20 mouse cellular contexts compared by ENCODE assay signal in the genomic region with DNA sequence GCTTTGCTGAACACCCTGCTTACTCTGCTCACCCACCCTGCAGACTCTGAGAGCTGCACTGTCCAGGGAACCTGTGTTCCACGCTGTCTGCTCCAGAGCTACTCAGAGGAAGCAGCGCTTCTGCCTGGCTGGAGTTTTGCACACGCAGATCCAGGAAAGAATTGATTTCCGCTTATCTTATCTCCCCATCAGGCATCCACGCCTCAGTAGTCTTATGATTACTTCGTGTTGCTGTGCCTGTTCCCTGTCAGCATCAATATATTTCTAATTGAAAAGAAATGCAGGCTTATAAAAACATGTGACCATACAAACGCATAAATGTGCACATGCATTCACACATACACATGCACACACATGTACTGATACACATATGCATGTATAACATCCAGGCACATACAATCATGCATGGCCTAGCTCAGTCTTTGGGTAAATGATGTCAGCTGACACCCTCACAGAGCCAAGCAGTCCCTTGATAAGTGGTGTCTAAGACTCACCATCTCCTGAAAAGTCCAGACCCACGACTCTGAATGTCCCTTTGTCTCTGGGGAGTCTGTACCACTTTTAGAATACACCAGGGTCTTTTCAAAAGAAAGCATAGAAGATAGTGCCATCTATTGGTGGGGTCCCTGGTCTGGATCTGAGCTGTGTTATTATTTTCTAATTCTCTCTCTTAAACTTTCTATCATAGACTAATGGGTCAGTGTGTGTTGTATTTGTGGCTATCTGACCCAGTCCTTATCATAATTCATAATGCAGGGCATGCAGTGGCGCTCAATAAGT. TPM values are rescaled to one million over a fixed set of nuclear protein-coding genes. Genes with fewer than 3 reads are reported as not detected.
A peak's percentile ranks its signal among the peaks of the same experiment; 100 is the strongest.
DNase-seq lines count a peak whose midpoint lies in the region; ATAC-seq lines count a peak whose summit lies in the region.
"Had no signal": no experiment of that assay in that cellular context is flagged by ENCODE, and none has a peak within 500 bp of the region (broad histone marks: within the 10 kb centered on the region; RNA-seq: fewer than 3 reads in every experiment).

No protein-coding gene starts in this region.

- H3K4me1 ChIP-seq in forebrain, embryonic 14.5 days (ENCODE audit: control insufficient read depth, insufficient read depth, low read length) = no peaks in the 10 kb centered on the region
- peaks cover 6% of the 10 kb centered on the region for H3K4me1 ChIP-seq in forebrain, embryonic 11.5 days (replicated peaks; ENCODE audit: control insufficient read depth, insufficient read depth, low read length)
- peaks cover 68% of the 10 kb centered on the region for H3K4me1 ChIP-seq in midbrain, embryonic 10.5 days
- H3K4me1 ChIP-seq in midbrain, embryonic 16.5 days (ENCODE audit: control insufficient read depth, insufficient read depth, low read length) = peaks cover 18% of the 10 kb centered on the region
- peaks cover 52% of the 10 kb centered on the region for H3K4me1 ChIP-seq in midbrain, embryonic 13.5 days (replicated peaks)
- peaks cover 6% of the 10 kb centered on the region; the same call in 1 of the 2 replicates for H3K4me1 ChIP-seq in heart, embryonic 12.5 days (replicated peaks)
- H3K4me1 ChIP-seq: stomach, embryonic 15.5 days had no signal

- H3K36me3 ChIP-seq in forebrain, embryonic 14.5 days (ENCODE audit: control insufficient read depth, insufficient read depth, low read length) = no peaks in the 10 kb centered on the region
- H3K36me3 ChIP-seq in forebrain, embryonic 11.5 days (ENCODE audit: control insufficient read depth, insufficient read depth, low read length) = no peaks in the 10 kb centered on the region
- no peaks in the 10 kb centered on the region for H3K36me3 ChIP-seq in midbrain, embryonic 10.5 days
- H3K36me3 ChIP-seq in midbrain, embryonic 16.5 days (ENCODE audit: control insufficient read depth, insufficient read depth, low read length) = no peaks in the 10 kb centered on the region
- H3K36me3 ChIP-seq in midbrain, embryonic 13.5 days = no peaks in the 10 kb centered on the region
- H3K36me3 ChIP-seq in heart, embryonic 12.5 days = no peaks in the 10 kb centered on the region
- H3K36me3 ChIP-seq: forebrain, embryonic 10.5 days; neural tube, embryonic 13.5 days; stomach, embryonic 15.5 days had no signal

- H3K9ac ChIP-seq in forebrain, embryonic 14.5 days (ENCODE audit: low read length) = no peak overlapping the region
- H3K9ac ChIP-seq in forebrain, embryonic 11.5 days (ENCODE audit: low read length) = no peak overlapping the region
- no peak overlapping the region for H3K9ac ChIP-seq in midbrain, embryonic 16.5 days (ENCODE audit: low read depth, low read length)
- no peak overlapping the region for H3K9ac ChIP-seq in midbrain, embryonic 13.5 days (replicated peaks)
- H3K9ac ChIP-seq in heart, embryonic 12.5 days = no peak overlapping the region
- H3K9ac ChIP-seq: neural tube, embryonic 13.5 days; stomach, embryonic 15.5 days had no signal

- WGBS in forebrain, embryonic 14.5 days = 77% methylated on average over 9 of the region's 9 CpGs
- 78% methylated on average over 9 of the region's 9 CpGs for WGBS in forebrain, embryonic 11.5 days
- WGBS in midbrain, embryonic 10.5 days = 73% methylated on average over 9 of the region's 9 CpGs
- WGBS in midbrain, embryonic 16.5 days = 54% methylated on average over 9 of the region's 9 CpGs
- 68% methylated on average over 9 of the region's 9 CpGs for WGBS in midbrain, embryonic 13.5 days
- WGBS in heart, embryonic 12.5 days = 58% methylated on average over 9 of the region's 9 CpGs

- H3K4me2 ChIP-seq in forebrain, embryonic 14.5 days (ENCODE audit: low read length) = no peak overlapping the region
- no peak overlapping the region for H3K4me2 ChIP-seq in forebrain, embryonic 11.5 days (ENCODE audit: low read depth, low read length, severe bottlenecking)
- no peak overlapping the region for H3K4me2 ChIP-seq in midbrain, embryonic 16.5 days (ENCODE audit: low read length)
- no peak overlapping the region for H3K4me2 ChIP-seq in midbrain, embryonic 13.5 days (replicated peaks)
- no peak overlapping the region for H3K4me2 ChIP-seq in heart, embryonic 12.5 days
- H3K4me2 ChIP-seq: liver, embryonic 11.5 days; neural tube, embryonic 13.5 days; stomach, embryonic 15.5 days had no signal

- no peak for ATAC-seq in forebrain, embryonic 14.5 days
- no peak for ATAC-seq in forebrain, embryonic 11.5 days (replicated peaks; ENCODE audit: low FRiP score)
- ATAC-seq in midbrain, embryonic 16.5 days = no peak
- no peak for ATAC-seq in midbrain, embryonic 13.5 days
- no peak for ATAC-seq in heart, embryonic 12.5 days (ENCODE audit: insufficient number of reproducible peaks, low FRiP score)
- ATAC-seq: inflammation-experienced regulatory T-cells, adult 6 months had no signal

- H3K27ac ChIP-seq in forebrain, embryonic 14.5 days (ENCODE audit: low read depth, low read length) = no peak overlapping the region
- no peak overlapping the region for H3K27ac ChIP-seq in forebrain, embryonic 11.5 days (ENCODE audit: low read depth, low read length)
- H3K27ac ChIP-seq in midbrain, embryonic 10.5 days (replicated peaks) = peak overlapping the region; percentile 71; the same call in 1 of the 2 replicates
- H3K27ac ChIP-seq in midbrain, embryonic 16.5 days (ENCODE audit: low read length) = no peak overlapping the region; the same call in 1 of the 2 replicates
- peak overlapping the region; percentile 16 for H3K27ac ChIP-seq in midbrain, embryonic 13.5 days
- no peak overlapping the region for H3K27ac ChIP-seq in heart, embryonic 12.5 days (ENCODE audit: poor library complexity, severe bottlenecking)
- H3K27ac ChIP-seq: stomach, embryonic 15.5 days had no signal

- H3K27me3 ChIP-seq in forebrain, embryonic 14.5 days (replicated peaks; ENCODE audit: control insufficient read depth, insufficient read depth, low read length) = no peaks in the 10 kb centered on the region
- no peaks in the 10 kb centered on the region for H3K27me3 ChIP-seq in forebrain, embryonic 11.5 days (ENCODE audit: control insufficient read depth, insufficient read depth, low read length)
- no peaks in the 10 kb centered on the region for H3K27me3 ChIP-seq in midbrain, embryonic 10.5 days (ENCODE audit: low read depth, poor library complexity, severe bottlenecking)
- no peaks in the 10 kb centered on the region for H3K27me3 ChIP-seq in midbrain, embryonic 16.5 days (ENCODE audit: control insufficient read depth, insufficient read depth, low read depth, low read length)
- no peaks in the 10 kb centered on the region for H3K27me3 ChIP-seq in midbrain, embryonic 13.5 days
- 0 out of 2 replicates have a peak, but pooled peaks cover 10% of the 10 kb centered on the region for H3K27me3 ChIP-seq in heart, embryonic 12.5 days (replicated peaks)
- H3K27me3 ChIP-seq: neural tube, embryonic 13.5 days had no signal

- DNase-seq in forebrain, embryonic 14.5 days (ENCODE audit: low spot score) = peak; percentile 51
- DNase-seq in forebrain, embryonic 11.5 days (ENCODE audit: low spot score) = no peak
- no peak for DNase-seq in midbrain, embryonic 10.5 days (ENCODE audit: low spot score)
- no peak for DNase-seq in right cerebral cortex, postnatal 36 days (ENCODE audit: low spot score in 2 of 2)
- DNase-seq: adrenal gland, adult 2 months; cerebellum, adult 9-10 months; heart, postnatal 10 days; kidney, adult 2 months; lung, adult 18-20 months; lung, postnatal 14 days; right cerebral cortex, postnatal 14 days; thymus, adult 2 months had no signal

- H3K9me3 ChIP-seq in forebrain, embryonic 14.5 days (replicated peaks; ENCODE audit: control insufficient read depth, low read length) = no peaks in the 10 kb centered on the region
- H3K9me3 ChIP-seq in forebrain, embryonic 11.5 days (ENCODE audit: control insufficient read depth, low read length) = no peaks in the 10 kb centered on the region
- H3K9me3 ChIP-seq in midbrain, embryonic 10.5 days (replicated peaks) = no peaks in the 10 kb centered on the region
- H3K9me3 ChIP-seq in midbrain, embryonic 16.5 days (replicated peaks; ENCODE audit: control insufficient read depth, low read length, poor library complexity, severe bottlenecking) = no peaks in the 10 kb centered on the region
- H3K9me3 ChIP-seq in midbrain, embryonic 13.5 days = no peaks in the 10 kb centered on the region
- no peaks in the 10 kb centered on the region for H3K9me3 ChIP-seq in heart, embryonic 12.5 days (replicated peaks)
- H3K9me3 ChIP-seq: forebrain, embryonic 10.5 days; neural tube, embryonic 13.5 days; stomach, embryonic 15.5 days had no signal

- no peak overlapping the region for H3K4me3 ChIP-seq in forebrain, embryonic 14.5 days (ENCODE audit: low read depth, low read length)
- H3K4me3 ChIP-seq in forebrain, embryonic 11.5 days (ENCODE audit: low read depth, low read length) = no peak overlapping the region
- no peak overlapping the region for H3K4me3 ChIP-seq in midbrain, embryonic 10.5 days
- H3K4me3 ChIP-seq in midbrain, embryonic 16.5 days (ENCODE audit: low read depth, low read length) = no peak overlapping the region
- H3K4me3 ChIP-seq in midbrain, embryonic 13.5 days (replicated peaks) = no peak overlapping the region
- H3K4me3 ChIP-seq in heart, embryonic 12.5 days = no peak overlapping the region
- H3K4me3 ChIP-seq: forebrain, embryonic 10.5 days; neural tube, embryonic 13.5 days; stomach, embryonic 15.5 days had no signal

RNA-seq across cellular contexts. Expression of gene Rapgef1, which starts 47.4 kb away (rescaled TPM):
- polyA plus RNA-seq in forebrain, embryonic 14.5 days (2014; fragmentation: Nextera tagmentation; extraction: Ambion mirVana) = 17.3 and 19.9 TPM in 2 replicates
- 23.0 and 26.2 TPM in 2 replicates for polyA plus RNA-seq in forebrain, embryonic 11.5 days (2014; fragmentation: Nextera tagmentation; extraction: Ambion mirVana)
- polyA plus RNA-seq in midbrain, embryonic 10.5 days (2016; fragmentation: Nextera tagmentation; extraction: Ambion mirVana) = 14.4 and 15.4 TPM in 2 replicates
- 18.1 and 18.7 TPM in 2 replicates for polyA plus RNA-seq in midbrain, embryonic 16.5 days (2015; fragmentation: Nextera tagmentation; extraction: Ambion mirVana)
- polyA plus RNA-seq in midbrain, embryonic 13.5 days (2015; fragmentation: Nextera tagmentation; extraction: Ambion mirVana) = 16.7 and 19.8 TPM in 2 replicates
- polyA plus RNA-seq in heart, embryonic 12.5 days (2016; fragmentation: Nextera tagmentation; extraction: Ambion mirVana) = 13.2 and 14.5 TPM in 2 replicates

Comparison
In these comparisons a context has a peak if more than half of its experiments do, and no peak if none do; other contexts are left out.
1. H3K27ac ChIP-seq: peak in midbrain, embryonic 10.5 days (single experiment) and midbrain, embryonic 13.5 days (single experiment); none in forebrain, embryonic 14.5 days (single experiment), forebrain, embryonic 11.5 days (single experiment), midbrain, embryonic 16.5 days (single experiment) and heart, embryonic 12.5 days (single experiment).